Mouse (Mus musculus) cerebellum, adult 9-10 months (tissue): ENCODE results near the gene Nek7.

Experiments
- DNase-seq: peaks from one replicate; pipeline ENCODE4 v3.0.0; 2022

Gene Nek7

DNA sequence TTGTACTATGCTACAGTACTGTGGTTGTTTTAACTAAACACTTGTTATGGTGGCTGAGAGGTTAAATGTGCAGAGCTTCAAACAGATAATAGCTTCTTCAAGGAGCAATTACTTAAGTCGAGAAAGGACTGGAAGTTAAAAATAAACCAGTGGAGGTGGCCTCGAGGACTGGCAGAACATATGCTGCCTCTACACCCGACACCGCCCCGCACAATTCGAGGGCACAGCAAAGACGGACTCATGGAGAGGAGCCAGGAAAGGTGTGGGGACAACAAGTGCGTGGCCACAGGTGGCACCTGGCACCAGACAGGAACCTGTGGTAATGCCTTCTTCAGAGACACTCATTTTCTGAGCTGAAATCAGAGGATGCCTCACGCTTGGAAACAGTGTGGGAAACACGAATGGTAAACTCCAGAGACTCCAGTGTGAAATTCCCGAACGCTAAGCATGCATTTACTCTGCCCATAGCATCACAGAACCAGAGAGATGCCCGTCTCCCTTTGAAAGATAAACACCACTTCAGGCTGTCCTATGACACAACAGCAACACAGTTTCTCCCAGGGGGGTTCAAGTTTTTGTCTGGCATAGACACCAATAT, 112.4 kb downstream of the Nek7 start:
- no peak for DNase-seq

DNA sequence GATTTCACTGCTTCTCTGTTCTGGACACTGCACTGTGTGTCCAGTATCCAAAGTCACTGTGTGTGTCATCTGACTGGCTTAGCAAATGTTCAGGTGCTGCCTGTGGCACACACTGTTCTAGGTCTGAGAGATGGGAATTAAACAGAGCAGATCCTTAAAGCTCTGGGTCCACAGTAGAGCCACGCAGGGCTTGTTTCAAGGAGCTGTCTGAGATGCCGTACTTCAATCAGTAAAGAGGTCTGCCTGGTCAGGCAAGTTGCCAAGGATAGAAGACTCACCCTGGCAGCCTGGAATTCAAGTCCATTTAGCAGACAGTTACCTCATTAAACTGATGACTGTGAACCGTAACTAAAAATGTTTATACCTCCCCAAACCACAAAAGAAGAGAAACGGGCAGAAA, 112.9 kb downstream of the Nek7 start:
- DNase-seq: no peak

DNA sequence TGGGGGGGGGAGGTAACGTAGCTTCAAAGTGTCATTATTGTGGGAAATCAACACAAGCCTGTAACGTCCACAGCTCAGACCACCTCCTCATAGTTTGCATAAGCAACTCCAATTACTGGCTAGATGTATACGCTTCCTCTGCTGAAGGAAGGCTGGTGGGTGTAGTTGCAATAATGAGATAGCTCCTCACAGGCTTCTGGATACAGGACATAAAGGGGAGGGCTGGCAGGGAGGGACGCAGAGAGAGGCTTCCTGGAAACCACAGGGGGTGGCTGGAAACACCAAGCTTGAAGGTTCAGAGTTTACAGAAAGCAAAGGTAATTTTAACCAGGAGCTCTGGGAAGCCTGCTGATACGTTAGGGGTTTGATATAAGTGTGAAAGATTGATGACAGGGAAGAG, 115.7 kb downstream of the Nek7 start:
- no peak for DNase-seq

DNA sequence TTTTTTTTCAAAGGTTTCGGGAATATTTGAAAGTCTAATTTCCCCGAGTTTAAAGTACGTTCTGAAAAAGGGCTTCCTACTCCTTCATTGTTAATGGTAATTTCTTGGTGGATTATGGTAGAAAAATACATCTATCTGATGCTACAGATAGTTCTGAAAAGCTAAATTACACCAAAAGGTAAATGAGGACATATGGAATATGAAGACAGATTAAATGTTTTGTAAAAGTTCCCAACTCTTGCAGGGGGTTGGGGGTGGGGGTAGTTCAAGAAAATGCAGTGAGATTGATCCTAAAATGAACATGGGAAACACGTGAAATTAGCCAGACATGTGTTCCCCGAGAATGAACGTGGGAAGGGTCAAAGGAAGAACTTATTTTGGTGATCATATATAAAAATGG, 119.2 kb downstream of the Nek7 start:
- DNase-seq: no peak

DNA sequence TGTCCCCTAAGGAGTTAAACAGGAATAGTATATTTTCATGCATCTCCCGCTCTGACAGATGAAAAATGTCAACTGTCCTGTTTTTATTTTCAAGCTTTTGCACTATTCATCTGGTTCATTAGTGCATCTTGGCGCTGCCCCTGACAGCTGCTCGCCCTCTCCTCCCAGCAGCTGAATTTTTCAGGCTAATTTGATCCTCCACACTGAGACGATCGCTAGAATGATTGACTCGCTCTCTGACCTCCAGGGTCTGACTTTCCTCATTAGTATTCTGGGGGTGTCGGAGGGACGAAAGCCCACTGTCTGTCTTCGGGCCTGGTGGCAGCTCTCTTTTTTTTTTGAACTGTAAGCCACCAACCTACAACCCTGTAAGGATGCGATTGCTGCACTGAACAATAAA, 119.8 kb downstream of the Nek7 start:
- no peak for DNase-seq

DNA sequence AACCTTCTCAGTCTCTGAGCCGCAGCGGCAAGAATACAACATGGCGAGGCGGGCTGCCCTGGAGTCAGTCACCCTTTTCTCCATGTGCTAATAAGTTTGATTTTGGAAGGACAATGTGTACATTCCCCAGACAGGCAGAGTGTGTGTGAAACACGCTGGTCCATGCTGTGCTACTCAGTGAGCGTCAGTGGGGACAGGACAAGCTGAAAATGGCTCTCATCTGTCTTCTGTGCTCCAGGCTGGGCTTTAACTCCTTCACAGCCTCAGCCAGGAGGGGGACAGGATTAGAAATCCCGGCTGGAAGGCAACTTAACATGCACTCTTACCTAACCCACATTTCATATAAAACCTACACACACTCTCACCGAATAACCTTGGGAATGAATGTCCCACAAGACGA, 120.5 kb downstream of the Nek7 start:
- no peak for DNase-seq

DNA sequence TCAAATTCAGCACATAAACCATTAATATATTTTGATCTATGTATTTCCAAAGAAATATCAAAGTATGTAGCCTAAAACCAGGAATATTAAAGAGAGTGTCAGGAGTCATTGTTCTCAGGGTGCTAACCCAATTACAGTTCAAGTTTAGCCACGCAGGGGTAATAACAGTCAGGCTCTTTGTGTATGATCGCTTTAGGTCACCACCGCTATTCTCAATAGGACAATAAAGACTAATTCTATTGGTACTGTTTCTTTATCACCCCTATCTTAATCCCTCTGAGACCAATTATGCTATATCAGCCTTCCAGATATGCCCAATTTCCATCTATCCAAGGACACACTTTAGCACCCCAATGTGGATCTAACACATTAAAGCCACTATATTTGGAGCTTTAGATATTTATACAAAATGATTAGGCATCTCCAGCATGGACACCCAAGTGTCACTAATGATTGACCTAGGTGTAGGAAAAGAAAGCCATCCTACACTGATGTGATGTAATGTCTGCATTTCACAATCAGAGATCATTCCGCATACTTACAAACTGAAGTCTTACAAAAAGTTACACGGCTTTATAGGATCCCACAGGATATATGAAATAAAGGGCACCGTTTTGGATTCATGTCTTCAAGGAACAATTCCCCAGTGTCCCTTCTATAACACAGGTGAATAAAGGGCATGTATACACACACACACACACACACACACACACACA, 128.4 kb downstream of the Nek7 start:
- no peak for DNase-seq

DNA sequence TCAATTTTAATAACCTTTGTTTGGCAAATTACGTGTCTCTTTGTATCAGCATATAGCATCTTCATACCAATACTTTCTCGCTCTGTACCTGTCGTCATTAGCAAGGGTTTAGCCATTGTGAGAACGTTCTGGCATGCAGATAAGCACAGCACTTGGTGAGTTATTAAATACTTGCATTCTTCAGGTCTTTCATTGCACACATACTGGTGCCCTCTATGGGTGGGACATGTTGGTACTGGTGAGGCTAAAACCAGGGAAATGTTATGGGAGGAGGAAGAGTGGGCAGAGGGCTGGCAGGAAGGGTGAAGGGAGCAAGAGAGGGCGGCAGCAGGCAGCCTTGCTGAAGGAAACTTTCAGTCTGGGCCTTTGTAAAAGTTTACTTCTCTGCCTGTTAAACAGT, 132.4 kb downstream of the Nek7 start:
- no peak for DNase-seq

DNA sequence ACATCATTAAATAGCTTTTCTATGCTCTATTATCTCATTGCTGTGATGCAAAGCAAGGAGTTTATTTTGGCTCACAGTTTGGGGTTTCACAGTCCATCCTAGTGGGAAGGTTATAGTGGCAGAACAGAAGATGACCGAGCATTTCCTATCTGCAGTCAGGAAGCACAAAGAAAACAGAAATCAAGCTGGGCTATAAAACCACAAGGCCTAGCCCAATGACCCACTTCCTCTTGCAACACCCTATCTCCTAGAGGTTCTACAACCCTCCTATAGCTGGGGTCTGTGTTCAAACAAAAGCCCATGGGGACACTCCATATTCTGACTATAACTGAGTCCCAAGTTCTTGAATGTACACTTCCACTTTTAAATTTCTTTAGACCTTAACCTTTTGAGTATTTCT, 139.2 kb downstream of the Nek7 start:
- DNase-seq: no peak

DNA sequence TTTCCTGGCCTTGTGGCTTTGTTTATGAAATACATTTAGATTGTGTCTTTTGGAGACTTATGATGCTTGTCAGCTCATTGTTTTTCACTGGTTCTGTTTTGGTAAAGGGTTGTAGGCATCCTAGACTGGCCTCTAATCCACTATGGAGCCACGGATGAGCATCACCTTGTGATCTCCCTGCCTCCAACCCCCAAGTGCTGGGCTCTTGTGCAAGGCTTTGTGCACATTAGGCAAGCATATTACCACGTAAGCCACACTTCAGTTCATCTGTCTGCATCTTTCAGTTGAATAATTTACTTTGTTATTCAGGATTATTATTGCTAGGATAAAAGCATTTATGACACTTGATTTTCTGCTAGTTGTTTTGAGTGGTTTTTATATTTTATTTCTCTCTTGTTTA, 154.6 kb downstream of the Nek7 start:
- no peak for DNase-seq

DNA sequence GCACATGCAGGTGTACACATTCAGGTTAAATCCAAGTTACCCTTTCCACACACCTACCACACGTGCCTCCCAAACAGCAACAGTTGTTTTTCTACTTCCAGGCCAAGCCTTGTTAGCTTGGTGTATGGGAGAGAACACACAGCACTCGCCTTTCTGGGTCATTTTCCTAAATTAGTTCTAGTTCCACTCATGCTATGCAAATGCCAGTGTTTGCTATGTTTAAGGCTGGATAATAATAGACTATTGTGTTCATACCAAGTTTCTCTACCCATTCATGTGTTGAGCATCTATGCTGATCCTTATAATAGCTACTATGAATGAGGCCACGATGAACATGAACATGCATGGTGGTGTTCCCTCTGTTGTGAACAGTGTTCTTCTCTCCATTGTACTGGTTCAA, 158.5 kb downstream of the Nek7 start:
- DNase-seq: no peak

DNA sequence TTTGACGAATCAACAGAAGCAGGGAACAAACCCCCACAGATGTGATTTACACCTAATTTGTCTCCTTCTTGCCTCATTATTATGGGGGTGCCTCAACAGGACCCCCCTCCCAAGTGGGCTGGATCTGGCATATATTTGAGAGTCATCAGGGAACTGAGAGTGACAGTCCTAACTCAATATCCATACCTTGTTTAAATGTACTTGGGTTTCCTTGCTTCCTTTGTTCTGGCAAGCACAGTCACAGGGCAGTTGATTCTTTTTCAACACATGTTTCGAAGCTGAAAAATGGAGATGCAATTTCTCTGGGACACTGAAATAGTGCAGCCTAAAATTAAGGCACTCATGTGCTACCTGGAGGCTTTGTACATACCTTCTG, 170.5 kb downstream of the Nek7 start:
- DNase-seq: no peak

DNA sequence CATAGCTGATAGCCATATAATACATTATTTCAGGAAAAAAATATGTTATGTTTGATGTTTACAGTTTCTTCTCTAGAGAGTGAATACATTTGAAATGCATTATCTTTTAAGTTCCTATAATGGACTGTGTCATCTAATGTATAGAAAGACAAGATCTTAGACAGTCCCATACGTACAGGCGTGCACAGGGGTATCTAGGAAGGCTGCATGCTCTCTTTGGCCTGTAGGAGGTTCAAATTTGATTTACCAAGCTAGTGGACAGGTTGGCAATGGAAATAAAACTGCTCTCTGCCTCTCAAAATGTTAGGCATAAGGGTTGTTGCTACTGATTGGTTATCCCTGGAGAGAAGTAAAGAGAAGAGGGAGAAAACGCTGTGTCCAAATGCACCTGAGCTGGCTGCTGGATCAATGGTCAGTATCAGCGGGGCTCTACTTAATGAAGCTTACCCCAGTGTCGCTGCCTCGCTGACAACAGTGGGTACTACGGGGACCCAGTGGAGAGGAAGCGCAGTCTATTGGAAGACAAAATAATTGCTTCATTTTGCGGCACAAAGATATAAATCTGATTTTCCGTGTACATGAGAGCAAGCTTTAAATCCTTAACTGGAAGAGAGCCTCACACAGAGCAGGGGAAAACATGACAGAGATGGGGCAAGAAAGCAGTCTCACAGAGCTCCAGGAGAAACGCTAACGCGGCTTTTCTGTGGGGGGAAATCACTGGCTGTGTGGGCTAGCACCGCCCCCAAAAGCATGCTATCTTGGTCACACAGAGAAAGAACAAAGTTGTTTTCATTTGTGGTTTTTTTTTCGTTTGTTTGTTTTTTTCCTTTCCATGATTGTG, 171.1 kb downstream of the Nek7 start:
- DNase-seq: no peak

DNA sequence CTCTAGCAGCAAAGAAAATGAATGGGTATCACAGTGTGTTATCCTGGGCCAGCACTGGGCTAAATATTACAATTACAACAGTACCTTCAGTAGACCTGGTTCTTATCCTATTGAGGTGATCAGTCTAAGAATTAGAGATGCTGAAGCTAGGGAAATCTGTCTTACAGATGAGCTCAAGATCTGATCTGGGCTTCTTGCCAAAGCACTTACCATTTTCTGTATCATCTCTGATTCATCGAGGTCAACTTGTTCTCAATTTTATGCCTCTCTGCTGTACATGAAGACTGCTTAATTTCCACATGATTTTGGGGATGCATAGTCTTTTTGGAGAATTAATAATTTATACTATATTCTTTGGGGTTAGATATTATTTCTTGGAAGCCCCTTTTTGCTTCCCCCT, 173.1 kb downstream of the Nek7 start:
- DNase-seq: no peak
